Mouse (Mus musculus) C2C12 (cell line): ENCODE data around the gene Nxn. TPM values are rescaled to one million over a fixed set of nuclear protein-coding genes. Genes with fewer than 3 reads are reported as not detected.

Experiments used
- H3K27me3 ChIP-seq: one replicate; pipeline ENCODE4 v1.6.1; 2011; ENCODE audit not compliant: control insufficient read depth, insufficient read depth, insufficient read length
- H3K36me3 ChIP-seq: one replicate; pipeline ENCODE4 v1.6.1; 2011; ENCODE audit not compliant: control insufficient read depth, insufficient read depth
- H3K4me3 ChIP-seq: one replicate; pipeline ENCODE4 v1.5.1; 2011; ENCODE audit warnings: mild to moderate bottlenecking, control low read depth; ENCODE audit not compliant: poor library complexity, insufficient read depth, severe bottlenecking
- H3K79me2 ChIP-seq: one replicate; pipeline ENCODE4 v1.6.1; 2011; ENCODE audit not compliant: control insufficient read depth, insufficient read depth
- H3K79me3 ChIP-seq: one replicate; pipeline ENCODE4 v1.6.1; 2011; ENCODE audit warnings: low read depth, control low read depth
- H3ac ChIP-seq: one replicate; pipeline ENCODE3; 2011; ENCODE audit warnings: low read depth; ENCODE audit not compliant: control insufficient read depth, insufficient read length
- CEBPB ChIP-seq: IDR thresholded peaks from one replicate; pipeline ENCODE4 v1.6.1; 2011; ENCODE audit warnings: low read depth, mild to moderate bottlenecking, control low read depth, moderate library complexity
- CTCF ChIP-seq: IDR thresholded peaks from one replicate; pipeline ENCODE4 v1.5.1; 2011; ENCODE audit not compliant: control insufficient read depth, insufficient read depth, insufficient read length
- FOSL1 ChIP-seq: IDR thresholded peaks from one replicate; pipeline ENCODE4 v1.8.0; 2011; ENCODE audit warnings: mild to moderate bottlenecking, low read length; ENCODE audit not compliant: poor library complexity, insufficient read depth, severe bottlenecking
- MAX ChIP-seq: IDR thresholded peaks from one replicate; pipeline ENCODE4 v1.6.1; 2011; ENCODE audit warnings: mild to moderate bottlenecking, control low read depth
- MYOD1 ChIP-seq: IDR thresholded peaks from one replicate; pipeline ENCODE4 v1.6.1; 2011; ENCODE audit warnings: low read depth; ENCODE audit not compliant: control insufficient read depth, insufficient read length
- MYOG ChIP-seq: IDR thresholded peaks from one replicate; pipeline ENCODE4 v1.6.1; 2011; ENCODE audit not compliant: control insufficient read depth, insufficient read length; ENCODE audit errors: extremely low read depth
- USF1 ChIP-seq: IDR thresholded peaks from one replicate; pipeline ENCODE4 v1.6.1; 2011; ENCODE audit warnings: low read depth, mild to moderate bottlenecking, control low read depth, moderate library complexity
- polyA plus RNA-seq: library from polyadenylated mRNA; unstranded; fragments of >200 nt; fragmentation: generic; extraction: Trizol; gene quantifications from one replicate; pipeline ENCODE4 v1.2.1, GENCODE M21; 2012; ENCODE audit warnings: missing spikeins

The Nxn gene
- polyA plus RNA-seq, 1 experiment = 85.5 TPM

- TF ChIP-seq CEBPB = no peak
- no peak for TF ChIP-seq USF1
- TF ChIP-seq CTCF = no peak
- H3K27me3 ChIP-seq = no peaks in the 10 kb centered on the region
- H3K79me3 ChIP-seq = peaks cover 29% of the 10 kb centered on the region
- H3K79me2 ChIP-seq = peaks cover 90% of the 10 kb centered on the region
- no peak overlapping the region for H3ac ChIP-seq
- no peaks in the 10 kb centered on the region for H3K36me3 ChIP-seq
- no peak overlapping the region for H3K4me3 ChIP-seq
Observed at GRCm38 (mm10) chr11:76297252-76297651, 101.7 kb downstream of the Nxn start.

GRCm38 (mm10) chr11:76294836-76295235 lies 104.1 kb downstream of the Nxn start:
- H3K36me3 ChIP-seq = no peaks in the 10 kb centered on the region
- H3ac ChIP-seq = no peak overlapping the region
- H3K79me3 ChIP-seq = peaks cover 32% of the 10 kb centered on the region
- H3K27me3 ChIP-seq = no peaks in the 10 kb centered on the region
- no peak overlapping the region for H3K4me3 ChIP-seq
- no peak for TF ChIP-seq MAX
- no peak for TF ChIP-seq FOSL1
- TF ChIP-seq MYOD1 = no peak
- no peak for TF ChIP-seq CEBPB
- H3K79me2 ChIP-seq = peaks cover 90% of the 10 kb centered on the region

GRCm38 (mm10) chr11:76294078-76294477 lies 104.9 kb downstream of the Nxn start:
- Histone ChIP-seq H3K79me2 (peaks cover 93% of the 10 kb centered on the region), H3ac (no peak overlapping the region), H3K36me3 (no peaks in the 10 kb centered on the region), H3K79me3 (peaks cover 34% of the 10 kb centered on the region), H3K4me3 (no peak overlapping the region), H3K27me3 (no peaks in the 10 kb centered on the region)
- TF ChIP-seq CEBPB = no peak
- no peak for TF ChIP-seq FOSL1
- TF ChIP-seq MAX = no peak
- TF ChIP-seq MYOD1 = no peak
- TF ChIP-seq CTCF = no peak
- TF ChIP-seq USF1 = no peak
- no peak for TF ChIP-seq MYOG

GRCm38 (mm10) chr11:76292831-76293230 lies 106.1 kb downstream of the Nxn start:
- H3K4me3 ChIP-seq = no peak overlapping the region
- peaks cover 99% of the 10 kb centered on the region for H3K79me2 ChIP-seq
- H3K27me3 ChIP-seq = no peaks in the 10 kb centered on the region
- no peak overlapping the region for H3ac ChIP-seq
- H3K79me3 ChIP-seq = peaks cover 43% of the 10 kb centered on the region
- no peak for TF ChIP-seq CTCF
- no peaks in the 10 kb centered on the region for H3K36me3 ChIP-seq

GRCm38 (mm10) chr11:76292398-76292797 lies 106.5 kb downstream of the Nxn start:
- no peak overlapping the region for H3K4me3 ChIP-seq
- no peaks in the 10 kb centered on the region for H3K27me3 ChIP-seq
- TF ChIP-seq CEBPB = peak; percentile 99
- no peak for TF ChIP-seq MAX

GRCm38 (mm10) chr11:76291960-76292359 lies 107.0 kb downstream of the Nxn start:
- H3K79me3 ChIP-seq = peaks cover 39% of the 10 kb centered on the region
- H3K36me3 ChIP-seq = no peaks in the 10 kb centered on the region
- peaks cover 92% of the 10 kb centered on the region for H3K79me2 ChIP-seq
- H3K27me3 ChIP-seq = no peaks in the 10 kb centered on the region
- H3K4me3 ChIP-seq = no peak overlapping the region
- no peak overlapping the region for H3ac ChIP-seq
- no peak for TF ChIP-seq MAX
- TF ChIP-seq CEBPB = no peak
- TF ChIP-seq MYOD1 = no peak
- TF ChIP-seq CTCF = no peak
- no peak for TF ChIP-seq USF1
- no peak for TF ChIP-seq FOSL1
- TF ChIP-seq MYOG = no peak

More at GRCm38 (mm10) chr11:76292398-76292797, 106.5 kb downstream of the Nxn start:
- peaks cover 97% of the 10 kb centered on the region for H3K79me2 ChIP-seq
- no peak overlapping the region for H3ac ChIP-seq
- peaks cover 40% of the 10 kb centered on the region for H3K79me3 ChIP-seq
- H3K36me3 ChIP-seq = no peaks in the 10 kb centered on the region

GRCm38 (mm10) chr11:76290367-76290766 lies 108.6 kb downstream of the Nxn start:
- no peak overlapping the region for H3ac ChIP-seq
- TF ChIP-seq USF1 = no peak
- no peak for TF ChIP-seq MYOG
- TF ChIP-seq CEBPB = no peak
- no peak for TF ChIP-seq CTCF
- no peak for TF ChIP-seq MAX
- no peak for TF ChIP-seq MYOD1
- TF ChIP-seq FOSL1 = no peak
- H3K4me3 ChIP-seq = no peak overlapping the region
- peaks cover 76% of the 10 kb centered on the region for H3K79me2 ChIP-seq
- peaks cover 36% of the 10 kb centered on the region for H3K79me3 ChIP-seq
- no peaks in the 10 kb centered on the region for H3K36me3 ChIP-seq
- H3K27me3 ChIP-seq = no peaks in the 10 kb centered on the region
